Mouse (Mus musculus) megakaryocyte, embryonic 14.5 days (primary cell): Measurements from ENCODE around the gene Sarm1. TPM values are rescaled to one million over a fixed set of nuclear protein-coding genes. Genes with fewer than 3 reads are reported as not detected.
A peak's percentile ranks its signal among the peaks of the same experiment; 100 is the strongest.

Experiments
- H3K27me3 ChIP-seq: replicated peaks from 2 replicates; pipeline ENCODE3; 2012; ENCODE audit warnings: inconsistent platforms
- H3K36me3 ChIP-seq: replicated peaks from 2 replicates; pipeline ENCODE3; 2012; ENCODE audit warnings: low read length, inconsistent platforms, mixed read lengths
- H3K4me1 ChIP-seq: 2 replicates; pipeline ENCODE4 v1.6.1; 2012; ENCODE audit warnings: inconsistent platforms
- H3K4me3 ChIP-seq: replicated peaks from 2 replicates; pipeline ENCODE3; 2012; ENCODE audit warnings: moderate library complexity, mild to moderate bottlenecking, inconsistent platforms
- H3K9me3 ChIP-seq: 2 replicates; pipeline ENCODE4 v1.6.1; 2012; ENCODE audit warnings: inconsistent platforms
- FLI1 ChIP-seq: IDR thresholded peaks from 2 replicates; pipeline ENCODE4 v1.6.1; 2012; ENCODE audit warnings: low read length, inconsistent platforms, mixed read lengths
- GATA1 ChIP-seq: IDR thresholded peaks from 3 replicates; pipeline ENCODE4 v1.6.1; 2012; ENCODE audit warnings: mixed read lengths, low read length, inconsistent platforms, borderline replicate concordance
- polyA plus RNA-seq: library from polyadenylated mRNA; stranded (reverse); fragments of >175 nt; gene quantifications from 2 replicates; pipeline ENCODE4 v1.2.3, GENCODE M21; 2012; ENCODE audit warnings: low replicate concordance; ENCODE audit not compliant: insufficient read depth

Gene Sarm1
- polyA plus RNA-seq, 1 experiment = not detected

DNA sequence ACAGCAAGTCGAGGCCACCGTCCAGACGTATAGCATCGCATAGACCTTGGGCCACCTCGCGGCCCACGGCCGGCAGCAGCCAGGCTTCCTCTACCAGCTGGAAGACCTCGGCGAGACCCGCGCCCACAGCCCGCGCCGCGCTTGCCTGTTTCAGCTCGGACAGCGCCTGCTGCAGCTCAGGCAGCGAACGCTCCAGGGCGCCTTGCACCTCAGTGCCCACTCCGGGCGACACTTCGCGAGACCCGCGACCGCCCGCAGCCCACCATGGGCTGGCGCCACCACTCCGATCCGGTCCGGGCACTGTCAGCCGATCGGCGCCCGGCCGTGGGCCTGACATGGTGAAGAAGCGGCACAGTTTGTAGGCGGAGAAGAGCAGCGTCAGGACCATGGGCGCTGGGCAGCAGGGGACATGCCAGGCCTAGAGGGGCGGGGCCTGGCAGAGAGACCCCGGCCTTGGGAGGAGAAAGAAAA, 448 bp downstream of the Sarm1 start:
- Histone ChIP-seq H3K27me3 (peaks cover 79% of the 10 kb centered on the region), H3K4me1 (peaks cover 21% of the 10 kb centered on the region)

DNA sequence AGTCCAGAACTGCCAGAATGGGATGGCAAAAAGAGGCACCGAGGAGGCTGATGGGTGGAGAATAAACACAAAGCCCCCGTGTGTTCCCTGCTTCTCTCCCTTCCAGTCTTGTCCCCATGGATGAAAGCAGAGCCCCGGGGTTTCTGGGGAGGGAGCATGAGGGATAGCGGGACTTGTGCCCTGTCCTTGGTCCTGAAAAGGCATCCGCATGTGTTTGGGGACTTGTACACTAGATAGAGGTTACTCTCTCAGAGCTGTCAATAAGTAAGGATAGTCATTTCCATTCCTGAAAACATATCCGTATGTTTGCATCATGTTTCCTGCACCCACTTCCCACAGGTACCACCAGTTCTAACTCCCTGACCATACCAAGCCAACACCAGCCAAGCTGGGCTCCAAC, 1.6 kb downstream of the Sarm1 start:
- Histone ChIP-seq H3K4me3 (no peak overlapping the region), H3K27me3 (peaks cover 79% of the 10 kb centered on the region), H3K36me3 (no peaks in the 10 kb centered on the region), H3K9me3 (0 out of 2 replicates have a peak, but pooled peaks cover 8% of the 10 kb centered on the region), H3K4me1 (peaks cover 24% of the 10 kb centered on the region)
- TF ChIP-seq GATA1 (no peak), FLI1 (no peak)

More for the DNA sequence above, 448 bp downstream of the Sarm1 start:
- Histone ChIP-seq H3K4me3 (peak overlapping the region; percentile 90), H3K9me3 (0 out of 2 replicates have a peak, but pooled peaks cover 8% of the 10 kb centered on the region), H3K36me3 (no peaks in the 10 kb centered on the region)
- TF ChIP-seq FLI1 (no peak), GATA1 (no peak)

DNA sequence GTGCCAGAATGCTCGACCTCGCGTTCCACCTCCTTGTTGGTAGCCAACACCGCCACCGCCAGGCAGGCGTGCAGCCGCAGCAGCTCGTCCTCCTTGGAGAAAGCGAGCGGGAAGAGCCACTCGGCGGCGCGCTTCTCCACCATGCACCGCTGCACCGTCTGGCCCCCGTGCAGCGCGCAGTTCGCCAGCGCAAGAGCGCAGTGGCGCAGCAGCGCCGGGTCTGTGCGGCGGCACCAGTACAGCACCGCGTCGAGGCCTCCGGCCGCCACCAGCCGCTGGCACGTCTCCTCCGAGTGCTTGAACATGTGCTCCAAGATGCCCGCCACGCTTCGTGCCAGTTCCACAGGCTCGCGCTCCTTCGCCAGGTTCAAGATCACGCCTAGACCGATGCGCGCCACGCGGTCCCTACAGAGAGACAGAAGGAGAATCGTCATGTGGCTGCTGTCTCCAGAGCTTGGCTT, 6.7 kb downstream of the Sarm1 start:
- H3K4me3 ChIP-seq = peak overlapping the region; percentile 85
- peaks cover 18% of the 10 kb centered on the region for H3K4me1 ChIP-seq
- H3K36me3 ChIP-seq = no peaks in the 10 kb centered on the region
- H3K27me3 ChIP-seq = peaks cover 81% of the 10 kb centered on the region
- peaks cover 19% of the 10 kb centered on the region for H3K9me3 ChIP-seq
- TF ChIP-seq FLI1 (no peak), GATA1 (no peak)

DNA sequence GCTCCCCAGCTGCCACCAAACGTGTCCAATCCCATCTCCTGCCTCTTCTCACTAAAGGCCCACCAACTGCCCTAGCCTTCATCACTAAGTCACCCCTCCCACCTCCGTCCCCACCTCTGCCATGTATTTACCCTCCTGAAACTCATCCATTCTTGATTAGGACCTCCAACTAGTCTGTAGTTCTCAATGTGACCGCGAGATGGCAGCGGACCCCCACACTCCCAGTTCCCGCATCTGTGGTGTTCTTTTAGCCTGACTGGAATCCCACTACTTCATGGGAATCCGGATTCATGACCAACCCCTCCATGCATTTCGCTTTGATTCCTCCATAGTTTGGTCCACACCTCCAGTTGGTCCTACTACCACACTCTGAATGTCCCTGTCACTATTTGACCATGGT, 9.4 kb downstream of the Sarm1 start:
- H3K27me3 ChIP-seq = peaks cover 81% of the 10 kb centered on the region

DNA sequence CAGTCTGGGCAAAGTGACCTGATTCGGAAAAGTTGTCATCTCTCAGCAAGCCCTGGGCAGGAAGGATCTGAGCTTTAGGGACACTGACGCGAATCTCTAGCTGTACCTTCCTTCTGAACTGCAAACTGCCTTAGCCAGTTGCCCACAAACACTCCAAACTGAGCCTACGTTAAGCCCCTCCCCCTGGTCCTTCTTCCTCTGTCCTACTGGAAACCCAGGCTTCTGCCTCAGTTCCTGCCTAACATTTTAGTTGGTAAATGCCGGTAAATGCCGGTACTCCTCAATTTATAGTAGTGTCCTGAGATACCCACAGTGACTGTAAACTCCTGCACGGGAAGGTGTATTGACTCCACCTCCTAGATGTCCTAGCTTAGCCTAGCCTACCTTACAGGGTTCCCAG, 13.9 kb downstream of the Sarm1 start:
- peaks cover 75% of the 10 kb centered on the region for H3K27me3 ChIP-seq
- peaks cover 9% of the 10 kb centered on the region; the same call in 1 of the 2 replicates for H3K4me1 ChIP-seq
- TF ChIP-seq FLI1 (no peak), GATA1 (no peak)
- H3K9me3 ChIP-seq = peaks cover 24% of the 10 kb centered on the region
- no peaks in the 10 kb centered on the region for H3K36me3 ChIP-seq
- H3K4me3 ChIP-seq = no peak overlapping the region

More for the DNA sequence above, 9.4 kb downstream of the Sarm1 start:
- Histone ChIP-seq H3K4me1 (peaks cover 18% of the 10 kb centered on the region), H3K9me3 (peaks cover 12% of the 10 kb centered on the region), H3K36me3 (no peaks in the 10 kb centered on the region), H3K4me3 (no peak overlapping the region)
- no peak for TF ChIP-seq FLI1
- no peak for TF ChIP-seq GATA1

DNA sequence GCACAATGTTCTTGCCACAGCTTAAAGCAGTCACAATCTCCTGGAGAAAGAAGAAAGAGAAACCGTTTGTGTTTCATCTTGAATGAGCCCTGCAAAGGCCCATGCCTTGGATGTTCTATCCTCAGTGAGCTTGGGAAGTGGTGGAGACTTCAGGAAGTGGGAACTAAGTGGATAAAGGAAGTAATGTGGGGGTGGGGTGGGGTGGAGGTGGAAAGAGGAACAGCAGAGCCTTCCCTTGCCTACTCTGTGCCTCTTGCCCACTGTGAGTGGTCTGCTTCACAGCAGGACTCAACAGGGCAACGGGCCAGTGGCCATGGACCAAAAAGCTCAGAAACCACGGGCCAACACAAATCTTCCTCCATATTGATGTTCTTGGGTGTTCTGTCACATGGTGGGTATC, 22.3 kb downstream of the Sarm1 start:
- H3K9me3 ChIP-seq = peaks cover 10% of the 10 kb centered on the region
- TF ChIP-seq GATA1 = no peak
- TF ChIP-seq FLI1 = no peak
- H3K27me3 ChIP-seq = peaks cover 81% of the 10 kb centered on the region
- H3K4me1 ChIP-seq = peaks cover 13% of the 10 kb centered on the region
- no peaks in the 10 kb centered on the region for H3K36me3 ChIP-seq
- no peak overlapping the region for H3K4me3 ChIP-seq

DNA sequence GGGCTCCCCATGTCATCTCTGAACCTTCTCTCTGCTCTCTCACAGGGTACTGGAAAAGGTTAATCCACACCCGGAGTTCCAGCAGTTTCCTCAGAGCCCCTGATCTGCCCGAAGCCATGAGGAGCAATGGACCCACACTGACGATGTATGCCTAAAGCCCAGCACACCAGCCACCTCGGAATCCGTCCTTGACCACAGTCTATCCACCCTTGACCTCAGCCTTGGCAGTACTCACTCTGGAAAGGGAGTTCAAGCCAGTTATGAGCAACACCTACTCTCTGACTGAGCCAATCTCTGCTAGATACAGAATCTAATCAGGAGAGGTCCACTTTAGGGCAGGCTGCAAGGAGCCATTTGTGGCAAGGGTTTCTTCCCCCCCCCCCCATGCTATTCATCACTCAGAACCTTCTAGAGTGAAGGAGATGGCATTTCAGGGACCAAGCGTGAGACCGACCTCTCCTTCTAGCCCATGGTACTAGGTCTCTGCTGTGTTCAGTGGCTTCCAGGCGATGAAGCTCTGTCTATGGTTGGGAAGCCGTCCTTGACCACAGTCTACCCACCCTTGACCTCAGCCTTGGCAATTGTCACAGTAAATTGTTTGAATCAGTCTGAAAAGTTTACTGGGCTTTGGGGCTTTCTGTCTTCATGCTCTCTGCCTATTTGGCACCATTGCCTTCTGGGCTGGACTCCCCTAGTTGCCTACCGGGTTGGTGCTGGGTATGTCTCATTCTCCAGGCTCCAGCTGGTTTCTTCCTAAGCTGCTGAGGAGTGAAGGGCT, 26.0 kb downstream of the Sarm1 start:
- Histone ChIP-seq H3K9me3 (no peaks in the 10 kb centered on the region), H3K36me3 (no peaks in the 10 kb centered on the region), H3K4me1 (peaks cover 29% of the 10 kb centered on the region), H3K27me3 (peaks cover 90% of the 10 kb centered on the region), H3K4me3 (no peak overlapping the region)
- no peak for TF ChIP-seq FLI1
- no peak for TF ChIP-seq GATA1

DNA sequence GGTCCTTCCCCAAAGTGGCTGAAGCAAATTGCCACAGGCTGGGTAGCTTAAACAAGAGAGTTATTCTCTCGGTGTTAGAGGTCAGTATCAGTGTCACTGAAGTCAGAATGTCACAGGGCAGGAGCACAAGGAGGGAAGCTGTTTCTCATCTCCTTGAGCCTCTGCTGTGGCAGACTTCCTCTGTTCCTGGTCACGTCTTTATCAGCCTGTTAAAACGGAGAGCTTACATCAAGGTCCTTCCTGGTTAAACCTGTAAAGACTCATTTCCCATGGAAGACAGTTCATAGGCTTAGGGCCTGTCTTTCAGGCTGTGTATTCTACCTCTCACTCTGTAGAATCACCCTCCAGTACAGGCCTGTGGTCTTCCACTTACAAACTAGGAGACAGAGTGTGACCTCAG, 29.6 kb downstream of the Sarm1 start:
- Histone ChIP-seq H3K4me1 (peaks cover 53% of the 10 kb centered on the region), H3K36me3 (no peaks in the 10 kb centered on the region), H3K27me3 (peaks cover 80% of the 10 kb centered on the region), H3K4me3 (no peak overlapping the region), H3K9me3 (no peaks in the 10 kb centered on the region)
- TF ChIP-seq FLI1 (no peak), GATA1 (no peak)

DNA sequence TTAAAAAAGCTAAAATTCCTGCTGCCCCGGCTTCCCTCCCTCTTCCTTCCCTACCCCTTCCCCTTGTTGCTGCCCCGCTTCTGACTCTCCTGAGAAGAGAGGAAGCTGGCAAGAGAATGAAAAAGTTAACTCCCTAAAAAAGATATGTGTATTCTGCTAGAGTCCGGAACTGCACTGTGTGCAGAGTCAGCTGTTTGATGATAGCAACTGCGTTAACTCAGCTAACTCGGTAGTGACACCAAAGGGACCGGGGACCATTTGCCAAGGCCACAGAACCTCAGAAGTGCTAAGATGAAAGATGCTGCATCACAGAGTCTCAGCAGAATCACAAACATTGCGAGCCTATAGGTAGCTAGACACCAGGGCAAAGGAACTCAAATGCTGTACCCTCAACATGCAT, 30.0 kb downstream of the Sarm1 start:
- no peaks in the 10 kb centered on the region for H3K9me3 ChIP-seq
- no peak overlapping the region for H3K4me3 ChIP-seq
- no peaks in the 10 kb centered on the region for H3K36me3 ChIP-seq
- peaks cover 49% of the 10 kb centered on the region for H3K4me1 ChIP-seq
- peaks cover 76% of the 10 kb centered on the region for H3K27me3 ChIP-seq
- TF ChIP-seq GATA1 (no peak), FLI1 (no peak)

DNA sequence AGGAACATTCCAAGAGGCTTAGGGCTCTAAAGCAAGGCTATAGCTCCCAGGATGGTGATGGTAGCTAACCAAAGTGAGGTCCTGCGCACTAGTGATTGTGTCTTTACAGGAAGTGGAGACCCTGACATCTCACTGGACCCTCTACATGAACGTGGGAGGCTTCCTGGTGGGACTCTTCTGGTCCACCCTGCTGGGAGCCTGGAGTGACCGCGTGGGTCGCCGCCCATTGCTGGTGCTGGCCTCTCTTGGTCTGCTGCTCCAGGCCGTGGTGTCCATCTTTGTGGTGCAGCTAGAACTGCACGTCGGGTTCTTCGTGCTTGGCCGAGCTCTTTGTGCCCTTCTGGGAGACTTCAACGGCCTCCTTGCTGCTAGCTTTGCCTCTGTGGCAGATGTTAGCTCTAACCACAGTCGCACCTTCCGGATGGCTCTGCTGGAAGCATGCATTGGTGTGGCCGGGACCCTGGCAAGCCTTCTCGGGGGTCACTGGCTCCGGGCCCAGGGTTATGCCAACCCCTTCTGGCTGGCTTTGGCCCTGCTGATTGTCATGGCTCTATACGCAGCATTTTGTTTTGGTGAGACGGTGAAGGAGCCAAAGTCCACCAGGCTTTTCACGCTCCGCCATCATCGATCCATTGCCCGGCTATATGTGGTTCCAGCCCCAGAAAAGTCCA, 31.2 kb downstream of the Sarm1 start:
- H3K4me1 ChIP-seq = peaks cover 49% of the 10 kb centered on the region
- H3K36me3 ChIP-seq = no peaks in the 10 kb centered on the region
- peak overlapping the region; percentile 89 for H3K4me3 ChIP-seq
- peaks cover 8% of the 10 kb centered on the region for H3K9me3 ChIP-seq
- no peak for TF ChIP-seq FLI1
- no peak for TF ChIP-seq GATA1
- H3K27me3 ChIP-seq = peaks cover 66% of the 10 kb centered on the region
